Mouse (Mus musculus) MEL (cell line): ENCODE results near the gene Relb. TPM values are rescaled to one million over a fixed set of nuclear protein-coding genes. Genes with fewer than 3 reads are reported as not detected.

Source experiments
- DNase-seq: peaks from one replicate; pipeline ENCODE4 v3.0.0; 2011; ENCODE audit warnings: low read depth, low spot score
- H3K27ac ChIP-seq: 2 replicates; pipeline ENCODE4 v1.5.1; 2012; ENCODE audit warnings: low read depth, mild to moderate bottlenecking, control low read depth, low read length, moderate library complexity; ENCODE audit not compliant: control insufficient read depth
- H3K27me3 ChIP-seq, 2 experiments: fragments of 150-350 bp in 1 of 2; sonication (generic) in 1 of 2; 2 replicates each; pipeline ENCODE4 v1.6.1; 2012; ENCODE audit warnings: low read length in 2 of 2, mild to moderate bottlenecking in 2 of 2, improper control_type of control experiment in 1 of 2, moderate library complexity in 1 of 2; ENCODE audit not compliant: insufficient read depth in 2 of 2, control insufficient read depth in 1 of 2
- H3K36me3 ChIP-seq, 2 experiments: 2 replicates each; pipeline ENCODE4 v1.6.1; 2012 to 2014; ENCODE audit warnings: low read length in 2 of 2, improper control_type of control experiment in 1 of 2, inconsistent platforms in 1 of 2, mild to moderate bottlenecking in 1 of 2; ENCODE audit not compliant: insufficient read depth in 2 of 2, control insufficient read depth in 1 of 2
- H3K4me1 ChIP-seq, 2 experiments: fragments of 150-350 bp in 1 of 2; sonication (generic) in 1 of 2; 2 replicates each; pipeline ENCODE4 v1.6.1; 2012; ENCODE audit warnings: low read length in 2 of 2, improper control_type of control experiment in 1 of 2, mild to moderate bottlenecking in 1 of 2; ENCODE audit not compliant: insufficient read depth in 2 of 2, control insufficient read depth in 1 of 2
- H3K4me3 ChIP-seq, 2 experiments: fragments of 150-350 bp in 1 of 2; sonication (generic) in 1 of 2; 2 replicates each; pipeline ENCODE4 v1.5.1; 2012; ENCODE audit warnings: low read depth in 2 of 2, low read length in 2 of 2, mild to moderate bottlenecking in 2 of 2, moderate library complexity in 2 of 2, control low read depth in 1 of 2, improper control_type of control experiment in 1 of 2; ENCODE audit not compliant: control insufficient read depth in 1 of 2, insufficient read depth in 1 of 2
- H3K79me2 ChIP-seq: 2 replicates; pipeline ENCODE4 v1.6.1; 2012; ENCODE audit warnings: mild to moderate bottlenecking, low read length, moderate library complexity; ENCODE audit not compliant: control insufficient read depth, poor library complexity, insufficient read depth
- H3K9ac ChIP-seq: 2 replicates; pipeline ENCODE4 v1.6.1; 2012; ENCODE audit warnings: low read depth, mild to moderate bottlenecking, control low read depth, low read length, moderate library complexity; ENCODE audit not compliant: control insufficient read depth, poor library complexity, severe bottlenecking
- H3K9me3 ChIP-seq: fragments of 150-350 bp; sonication (generic); replicated peaks from 2 replicates; pipeline ENCODE4 v1.6.1; 2012; ENCODE audit warnings: mild to moderate bottlenecking, low read length, improper control_type of control experiment, moderate library complexity; ENCODE audit not compliant: insufficient read depth
- BHLHE40 ChIP-seq: IDR thresholded peaks from 2 replicates; pipeline ENCODE4 v1.6.1; 2012; ENCODE audit warnings: low read depth, mild to moderate bottlenecking, inconsistent platforms, low read length, improper control_type of control experiment, borderline replicate concordance
- CHD1 ChIP-seq: IDR thresholded peaks from 2 replicates; pipeline ENCODE4 v1.6.1; 2012; ENCODE audit warnings: low read depth, mild to moderate bottlenecking, inconsistent platforms, low read length, improper control_type of control experiment
- CTCF ChIP-seq, 3 experiments: IDR thresholded peaks in 2 of 3; conservative IDR thresholded peaks in 1 of 3; 2 replicates each; pipeline ENCODE4 v1.5.1; 2011 to 2012; ENCODE audit warnings: low read length in 3 of 3, low read depth in 2 of 3, mild to moderate bottlenecking in 2 of 3, improper control_type of control experiment in 1 of 3, inconsistent platforms in 1 of 3, mixed read lengths in 1 of 3, moderate library complexity in 1 of 3; ENCODE audit not compliant: control insufficient read depth in 1 of 3, insufficient read depth in 1 of 3, poor library complexity in 1 of 3, severe bottlenecking in 1 of 3
- E2F4 ChIP-seq: IDR thresholded peaks from 2 replicates; pipeline ENCODE4 v1.6.1; 2011; ENCODE audit warnings: low read depth, low read length, improper control_type of control experiment, borderline replicate concordance
- ELF1 ChIP-seq: IDR thresholded peaks from 2 replicates; pipeline ENCODE4 v1.6.1; 2014; ENCODE audit warnings: low read depth, mild to moderate bottlenecking, inconsistent platforms, low read length, improper control_type of control experiment, moderate library complexity
- ETS1 ChIP-seq: IDR thresholded peaks from 2 replicates; pipeline ENCODE4 v1.6.1; 2012; ENCODE audit warnings: low read depth, mild to moderate bottlenecking, inconsistent platforms, low read length, improper control_type of control experiment, moderate library complexity
- GATA1 ChIP-seq: IDR thresholded peaks from 2 replicates; pipeline ENCODE4 v1.6.1; 2011; ENCODE audit warnings: low read depth, low read length, improper control_type of control experiment
- JUND ChIP-seq: IDR thresholded peaks from 2 replicates; pipeline ENCODE4 v1.6.1; 2011; ENCODE audit warnings: low read depth, mild to moderate bottlenecking, improper control_type of control experiment, low read length
- MAFK ChIP-seq: IDR thresholded peaks from 2 replicates; pipeline ENCODE4 v1.6.1; 2011; ENCODE audit warnings: low read depth, mild to moderate bottlenecking, low read length, improper control_type of control experiment, borderline replicate concordance
- MAX ChIP-seq: IDR thresholded peaks from 2 replicates; pipeline ENCODE4 v1.6.1; 2011; ENCODE audit warnings: low read length, improper control_type of control experiment
- MEF2A ChIP-seq: IDR thresholded peaks from 2 replicates; pipeline ENCODE4 v1.6.1; 2014; ENCODE audit warnings: low read depth, mild to moderate bottlenecking, inconsistent platforms, low read length, improper control_type of control experiment; ENCODE audit not compliant: poor library complexity, insufficient replicate concordance, severe bottlenecking; ENCODE audit errors: extremely low read depth
- MYB ChIP-seq: IDR thresholded peaks from 2 replicates; pipeline ENCODE4 v1.6.1; 2011; ENCODE audit warnings: mild to moderate bottlenecking, low read depth, low read length, improper control_type of control experiment
- NELFE ChIP-seq: IDR thresholded peaks from 2 replicates; pipeline ENCODE4 v1.6.1; 2011; ENCODE audit warnings: low read depth, low read length, improper control_type of control experiment
- NRF1 ChIP-seq: IDR thresholded peaks from 2 replicates; pipeline ENCODE4 v1.6.1; 2014; ENCODE audit warnings: low read depth, mild to moderate bottlenecking, inconsistent platforms, low read length, improper control_type of control experiment, moderate library complexity; ENCODE audit not compliant: poor library complexity, insufficient read depth, severe bottlenecking
- POLR2AphosphoS5 ChIP-seq: IDR thresholded peaks from 2 replicates; pipeline ENCODE4 v1.6.1; 2012; ENCODE audit warnings: low read depth, borderline replicate concordance, mild to moderate bottlenecking, inconsistent platforms, low read length, moderate library complexity, mixed read lengths
- SMC3 ChIP-seq: IDR thresholded peaks from 2 replicates; pipeline ENCODE4 v1.6.1; 2011; ENCODE audit warnings: low read depth, low read length, improper control_type of control experiment
- TAL1 ChIP-seq: IDR thresholded peaks from 2 replicates; pipeline ENCODE4 v1.6.1; 2012; ENCODE audit warnings: mild to moderate bottlenecking, inconsistent platforms, low read length, moderate library complexity, mixed read lengths
- TCF12 ChIP-seq: IDR thresholded peaks from 2 replicates; pipeline ENCODE4 v1.6.1; 2014; ENCODE audit warnings: low read depth, mild to moderate bottlenecking, inconsistent platforms, low read length, improper control_type of control experiment, moderate library complexity
- ZC3H11A ChIP-seq: IDR thresholded peaks from 2 replicates; pipeline ENCODE4 v1.6.1; 2012; ENCODE audit warnings: low read depth, mild to moderate bottlenecking, inconsistent platforms, low read length, improper control_type of control experiment
- ZKSCAN1 ChIP-seq: IDR thresholded peaks from 2 replicates; pipeline ENCODE4 v1.6.1; 2012; ENCODE audit warnings: low read depth, mild to moderate bottlenecking, inconsistent platforms, low read length, improper control_type of control experiment, moderate library complexity
- ZMIZ1 ChIP-seq: IDR thresholded peaks from 2 replicates; pipeline ENCODE4 v1.6.1; 2012; ENCODE audit warnings: low read depth, mild to moderate bottlenecking, inconsistent platforms, low read length, improper control_type of control experiment, moderate library complexity
- ZNF384 ChIP-seq: IDR thresholded peaks from 2 replicates; pipeline ENCODE4 v1.6.1; 2012; ENCODE audit warnings: low read depth, mild to moderate bottlenecking, inconsistent platforms, low read length, improper control_type of control experiment
- polyA plus RNA-seq, 2 experiments: library from polyadenylated mRNA; stranded (reverse) in 1 of 2; unstranded in 1 of 2; fragments of >175 nt in 1 of 2; fragments of >200 nt in 1 of 2; gene quantifications; 2 replicates each; pipeline versions ENCODE4 v1.2.1 to v1.2.4; 2012; ENCODE audit warnings: low replicate concordance in 2 of 2, low read depth in 1 of 2; ENCODE audit not compliant: insufficient read length in 2 of 2, insufficient read depth in 1 of 2, missing spikeins in 1 of 2
- total RNA-seq: library from RNA; depleted of rRNA; stranded (reverse); fragments of 300-350 nt; gene quantifications from 2 replicates; pipeline ENCODE4 v1.2.3, GENCODE M21; 2012

The Relb gene
- total and polyA plus RNA-seq, 3 experiments = 6.2 to 7.7 TPM; not detected in 1

DNA sequence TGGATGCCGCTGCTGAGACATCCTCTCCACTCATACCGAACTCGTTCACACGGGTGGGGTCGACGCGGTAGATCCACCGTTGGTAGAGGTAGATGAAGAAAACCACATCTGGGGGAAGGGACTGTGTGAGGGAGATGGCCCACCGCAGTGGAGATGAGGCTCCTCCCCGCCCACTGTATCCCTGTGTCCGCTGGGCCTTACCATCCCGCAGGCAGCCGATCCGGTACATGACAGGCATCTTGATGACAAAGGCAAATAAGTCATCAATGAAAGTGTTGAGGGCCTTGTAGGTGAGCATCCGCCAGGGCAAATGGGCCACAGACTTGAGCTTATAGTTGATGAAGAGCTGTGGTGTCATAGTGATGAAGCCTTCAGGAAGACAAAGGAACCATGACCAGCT, 4.6 kb upstream of the Relb start:
- Histone ChIP-seq H3K36me3 (peaks cover 4 to 9% of the 10 kb centered on the region in 2 experiments), H3K4me1 (peaks cover 4 to 10% of the 10 kb centered on the region in 2 experiments)
- DNase-seq = no peak

DNA sequence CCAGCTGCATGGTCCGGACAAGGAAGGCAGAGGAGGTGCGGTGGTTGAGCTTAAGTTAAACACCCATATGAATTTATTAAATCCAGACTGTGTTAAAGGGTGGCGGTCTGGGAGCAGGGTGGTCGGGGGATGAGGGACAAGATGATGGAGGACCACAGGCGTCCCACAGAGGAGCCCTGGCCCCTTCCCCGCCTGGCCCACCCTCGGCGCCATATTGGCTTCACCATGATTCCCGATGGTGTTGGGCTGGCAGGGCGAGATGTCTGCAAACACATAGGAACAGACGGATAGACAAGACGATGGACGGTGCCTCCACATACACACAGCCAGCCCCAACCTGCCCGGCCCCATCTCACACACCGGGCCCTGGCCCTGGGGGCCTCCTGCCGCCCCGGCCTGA, 4.0 kb upstream of the Relb start:
- H3K9ac ChIP-seq = no peak overlapping the region
- no peak for DNase-seq
- TF ChIP-seq NELFE (no peak), ZKSCAN1 (no peak), CHD1 (no peak), TAL1 (no peak), GATA1 (no peak), MAFK (no peak), BHLHE40 (no peak), ZMIZ1 (no peak), ELF1 (no peak), CTCF (IDR thresholded peaks at IDR 0.05 in 2 of 3, conservative IDR thresholded peaks at IDR 0.05 in 1 of 3; ENCODE audit: control insufficient read depth in 1 of 3, insufficient read depth in 1 of 3, low read depth in 2 of 3, low read length in 3 of 3, poor library complexity in 1 of 3, severe bottlenecking in 1 of 3) (no peak), NRF1 (no peak), TCF12 (no peak), MYB (no peak), SMC3 (no peak), POLR2AphosphoS5 (no peak), E2F4 (no peak), ZC3H11A (no peak), ZNF384 (no peak)
- TF ChIP-seq, all 39 proteins: peak for 0
- Histone ChIP-seq H3K4me1 (peaks cover 4 to 10% of the 10 kb centered on the region in 2 experiments), H3K79me2 (no peaks in the 10 kb centered on the region; the same call in 1 of the 2 replicates), H3K27me3 (no peaks in the 10 kb centered on the region), H3K9me3 (no peaks in the 10 kb centered on the region), H3K36me3 (peaks cover 3 to 9% of the 10 kb centered on the region in 2 experiments), H3K27ac (no peak overlapping the region), H3K4me3 (no peak overlapping the region)

More for the DNA sequence above, 4.6 kb upstream of the Relb start:
- H3K79me2 ChIP-seq = no peaks in the 10 kb centered on the region; the same call in 1 of the 2 replicates
- no peaks in the 10 kb centered on the region for H3K27me3 ChIP-seq
- TF ChIP-seq GATA1 (no peak), ZKSCAN1 (no peak), JUND (no peak), E2F4 (no peak), MAX (no peak), MEF2A (no peak), ETS1 (no peak)
- TF ChIP-seq, all 39 proteins: peak for 0
- Histone ChIP-seq H3K9me3 (no peaks in the 10 kb centered on the region), H3K4me3 (no peak overlapping the region), H3K27ac (no peak overlapping the region), H3K9ac (no peak overlapping the region)
